Mouse (Mus musculus) hindbrain, embryonic 16.5 days (tissue): ENCODE measurements around the gene Tex29. TPM values are rescaled to one million over a fixed set of nuclear protein-coding genes. Genes with fewer than 3 reads are reported as not detected.
"Not testable (repeated sequence)": the region's sequence is repeated elsewhere in the genome, so short reads cannot be mapped to it uniquely, and the experiment has no call there.

ENCODE experiments used
- ATAC-seq: fragments of 200-750 bp; cut with Nextera tagmentation; 2 replicates; pipeline ENCODE4 v1.8.0; 2017; ENCODE audit warnings: moderate TSS enrichment, moderate library complexity
- H3K27ac ChIP-seq: fragments of 300-500 bp; sonication (generic); 2 replicates; pipeline ENCODE4 v1.5.1; 2014; ENCODE audit warnings: low read depth, mild to moderate bottlenecking, control low read depth, low read length, moderate library complexity
- H3K27me3 ChIP-seq: fragments of 300-500 bp; sonication (generic); replicated peaks from 2 replicates; pipeline ENCODE4 v1.6.1; 2014; ENCODE audit warnings: low read length; ENCODE audit not compliant: control insufficient read depth, insufficient read depth
- H3K36me3 ChIP-seq: fragments of 300-500 bp; sonication (generic); 2 replicates; pipeline ENCODE4 v1.6.1; 2014; ENCODE audit warnings: mild to moderate bottlenecking, low read length, moderate library complexity, mixed read lengths; ENCODE audit not compliant: control insufficient read depth, insufficient read depth
- H3K4me1 ChIP-seq: fragments of 300-500 bp; sonication (generic); 2 replicates; pipeline ENCODE4 v1.6.1; 2014; ENCODE audit warnings: low read depth, low read length; ENCODE audit not compliant: control insufficient read depth, insufficient read depth
- H3K4me2 ChIP-seq: fragments of 300-500 bp; sonication (generic); 2 replicates; pipeline ENCODE4 v1.6.1; 2014; ENCODE audit warnings: mild to moderate bottlenecking, low read length, control low read depth, moderate library complexity
- H3K4me3 ChIP-seq: fragments of 300-500 bp; sonication (generic); 2 replicates; pipeline ENCODE4 v1.5.1; 2014; ENCODE audit warnings: mild to moderate bottlenecking, low read length, control low read depth, moderate library complexity
- H3K9ac ChIP-seq: fragments of 300-500 bp; sonication (generic); 2 replicates; pipeline ENCODE4 v1.6.1; 2014; ENCODE audit warnings: low read depth, mild to moderate bottlenecking, control low read depth, low read length, moderate library complexity
- H3K9me3 ChIP-seq: fragments of 300-500 bp; sonication (generic); 2 replicates; pipeline ENCODE4 v1.6.1; 2014; ENCODE audit warnings: mild to moderate bottlenecking, low read length, moderate library complexity; ENCODE audit not compliant: control insufficient read depth
- WGBS: fragments of 180-500 bp; shearing (Covaris S2); extraction: QIAGEN DNeasy Blood & Tissue Kit; methylation state at CpG from one replicate; pipeline ENCODE4 v1.1.7; 2014; 5-methylcytosine and 5-hydroxymethylcytosine counted together
- polyA plus RNA-seq: library from polyadenylated mRNA; unstranded; fragments of >200 nt; fragmentation: Nextera tagmentation; extraction: Ambion mirVana; gene quantifications from 2 replicates; pipeline ENCODE4 v1.2.1, GENCODE M21; 2015

Tex29 gene
- polyA plus RNA-seq, 1 experiment from 2014 or later: 0.26 TPM

DNA sequence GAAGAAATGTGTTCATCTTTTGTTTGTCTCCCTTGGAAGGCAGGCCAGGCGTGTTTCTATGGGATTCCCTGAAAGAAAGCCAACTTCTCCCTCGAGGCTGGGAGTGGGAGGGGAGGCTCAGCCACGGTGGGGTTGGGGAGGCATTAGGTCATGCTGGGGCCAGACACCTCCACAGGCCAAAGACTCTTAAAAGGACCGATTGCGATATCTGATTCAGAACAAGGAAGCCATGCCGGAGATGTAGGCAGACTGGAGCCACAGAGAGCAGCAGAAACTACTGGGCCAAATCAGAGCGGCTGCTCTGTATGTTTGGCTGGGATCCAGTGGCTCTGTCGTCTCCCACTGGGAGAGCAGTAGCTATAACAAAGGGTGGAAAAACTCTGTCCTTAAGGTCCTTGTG lies 1.3 kb downstream of the Tex29 start:
- Histone ChIP-seq H3K4me2 (peak overlapping the region; percentile 26; the same call in 1 of the 2 replicates), H3K4me3 (no peak overlapping the region), H3K36me3 (no peaks in the 10 kb centered on the region), H3K27me3 (no peaks in the 10 kb centered on the region), H3K9me3 (no peaks in the 10 kb centered on the region), H3K9ac (peak overlapping the region; percentile 4; the same call in 1 of the 2 replicates), H3K27ac (peak overlapping the region; percentile 60), H3K4me1 (peaks cover 26% of the 10 kb centered on the region)
- peak; percentile 41 for ATAC-seq
- WGBS: 6% methylated on average over 8 of the region's 8 CpGs

DNA sequence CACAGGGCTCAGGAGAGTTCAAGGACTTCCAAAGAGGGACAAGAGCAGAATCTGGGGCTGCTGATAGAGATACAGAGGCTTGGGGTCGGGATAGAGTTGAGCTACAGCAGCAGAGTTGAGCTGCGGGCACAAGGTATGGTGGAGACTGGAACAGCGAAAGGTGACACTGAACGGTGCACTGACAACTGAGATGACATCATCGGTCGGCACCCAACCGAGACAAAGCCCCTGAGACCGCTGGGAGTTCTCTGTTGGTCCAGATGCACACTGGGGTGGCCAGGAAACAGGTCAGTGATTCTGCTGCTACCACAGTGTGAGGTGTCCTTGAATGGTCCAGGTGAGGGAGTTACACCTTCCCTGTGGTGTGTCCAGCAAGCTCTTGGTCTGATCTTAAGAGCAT lies 2.5 kb downstream of the Tex29 start:
- Histone ChIP-seq H3K9me3 (no peaks in the 10 kb centered on the region), H3K9ac (no peak overlapping the region), H3K4me1 (peaks cover 26% of the 10 kb centered on the region), H3K27ac (no peak overlapping the region), H3K4me2 (no peak overlapping the region), H3K4me3 (no peak overlapping the region), H3K27me3 (no peaks in the 10 kb centered on the region), H3K36me3 (no peaks in the 10 kb centered on the region)
- 87% methylated on average over 8 of the region's 8 CpGs for WGBS
- no peak for ATAC-seq

DNA sequence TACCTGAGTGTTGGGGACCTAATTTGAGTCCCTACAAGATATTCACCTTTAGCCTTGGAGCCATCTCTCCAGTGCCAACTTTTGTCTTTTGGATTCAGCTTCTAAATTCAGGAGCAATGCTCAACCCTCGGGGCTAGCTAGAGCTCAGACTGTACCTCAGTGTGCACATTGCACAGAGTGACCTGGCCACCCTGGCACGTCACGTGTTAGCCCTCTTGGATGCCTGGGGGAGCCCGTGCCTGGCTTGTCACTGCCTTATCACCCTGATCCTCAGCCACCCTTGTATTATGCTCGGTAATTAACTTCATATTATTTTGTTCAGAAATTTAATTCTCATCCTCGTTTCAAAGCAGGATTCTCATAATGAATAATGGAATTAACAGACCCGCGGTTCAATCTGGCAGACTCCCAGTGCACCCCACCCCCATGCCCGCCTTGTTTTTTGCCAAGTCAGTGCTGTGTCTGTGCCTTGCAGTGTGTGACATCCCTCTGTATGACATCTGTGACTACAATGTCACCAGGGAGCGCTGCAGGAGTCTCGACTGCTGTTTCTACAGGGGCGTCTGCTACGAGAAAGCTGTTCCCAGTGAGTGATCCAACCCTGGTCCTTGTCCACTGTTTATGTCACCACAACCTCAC lies 3.5 kb downstream of the Tex29 start:
- no peaks in the 10 kb centered on the region for H3K36me3 ChIP-seq
- no peak overlapping the region for H3K4me3 ChIP-seq
- H3K4me2 ChIP-seq: no peak overlapping the region
- H3K4me1 ChIP-seq: peaks cover 26% of the 10 kb centered on the region
- no peaks in the 10 kb centered on the region for H3K27me3 ChIP-seq
- peak; percentile 45 for ATAC-seq
- no peak overlapping the region for H3K9ac ChIP-seq
- WGBS: 44% methylated on average over 13 of the region's 13 CpGs
- no peaks in the 10 kb centered on the region for H3K9me3 ChIP-seq
- H3K27ac ChIP-seq: peak overlapping the region; percentile 32; the same call in 1 of the 2 replicates

DNA sequence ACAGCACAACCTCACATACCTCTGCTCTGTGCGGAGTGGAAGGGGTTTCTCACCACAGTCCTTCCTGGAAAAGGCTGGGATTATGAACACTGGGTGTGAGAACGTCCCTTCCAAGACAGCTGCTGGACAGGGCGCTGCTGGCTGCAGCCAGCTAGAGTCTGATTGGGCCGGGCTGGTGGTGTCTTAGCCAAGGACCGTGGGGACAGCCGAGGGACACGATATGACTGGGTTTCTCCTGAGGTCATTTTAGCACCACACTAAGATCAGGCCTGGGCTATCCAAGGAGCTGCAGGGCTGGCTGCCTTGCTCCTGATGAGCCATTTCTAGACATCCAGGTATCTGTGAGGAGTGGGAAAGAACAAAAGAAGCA lies 4.0 kb downstream of the Tex29 start:
- Histone ChIP-seq H3K9ac (no peak overlapping the region), H3K4me2 (no peak overlapping the region), H3K27ac (no peak overlapping the region), H3K27me3 (no peaks in the 10 kb centered on the region), H3K36me3 (no peaks in the 10 kb centered on the region), H3K4me3 (no peak overlapping the region), H3K9me3 (no peaks in the 10 kb centered on the region), H3K4me1 (peaks cover 25% of the 10 kb centered on the region)
- ATAC-seq: no peak
- 76% methylated on average over 7 of the region's 7 CpGs for whole genome bisulfite sequencing

DNA sequence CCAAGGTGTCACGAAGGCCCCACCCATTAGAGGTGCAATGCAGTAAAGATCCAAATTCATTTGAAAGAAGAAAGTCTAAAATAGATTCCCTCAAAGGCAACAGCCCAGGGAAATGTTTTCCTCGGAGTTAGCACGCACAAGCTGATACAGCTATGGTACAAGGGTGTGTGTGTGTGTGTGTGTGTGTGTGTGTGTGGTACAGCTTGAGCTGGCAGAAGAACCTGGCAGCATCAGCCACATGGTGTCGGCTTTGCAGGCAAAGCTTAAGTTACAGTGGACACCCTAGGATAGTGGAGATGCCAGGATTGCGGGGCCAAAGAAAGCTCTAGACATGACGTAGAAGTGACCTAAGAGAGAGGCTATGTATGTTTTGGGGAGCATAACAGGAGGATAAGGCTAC lies 6.5 kb downstream of the Tex29 start:
- no peak for ATAC-seq
- no peaks in the 10 kb centered on the region for H3K9me3 ChIP-seq
- no peak overlapping the region for H3K27ac ChIP-seq
- peaks cover 12% of the 10 kb centered on the region for H3K4me1 ChIP-seq
- no peak overlapping the region for H3K4me2 ChIP-seq
- 91% methylated on average over 6 of the region's 6 CpGs for WGBS
- H3K4me3 ChIP-seq: no peak overlapping the region
- no peaks in the 10 kb centered on the region for H3K27me3 ChIP-seq
- no peaks in the 10 kb centered on the region for H3K36me3 ChIP-seq
- no peak overlapping the region for H3K9ac ChIP-seq

DNA sequence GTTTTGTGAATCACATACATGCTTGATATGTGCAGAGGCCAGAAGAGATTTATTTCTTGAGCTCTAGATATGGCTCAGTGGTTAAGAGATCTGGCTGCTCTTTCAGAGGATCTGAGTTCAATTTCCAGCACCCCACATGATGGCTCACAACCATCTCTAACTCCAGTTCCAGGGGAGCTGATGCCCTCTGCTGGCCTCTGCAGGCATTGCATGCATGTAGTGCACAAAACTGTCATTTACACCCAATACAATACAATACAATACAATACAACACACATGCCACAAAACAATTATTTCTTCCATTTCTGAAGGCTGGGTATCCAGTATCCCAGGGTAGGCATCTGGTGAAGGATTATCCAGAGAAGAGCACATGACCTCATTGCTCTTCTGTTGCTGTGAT lies 27.6 kb downstream of the Tex29 start:
- no peak for ATAC-seq
- H3K4me2 ChIP-seq: no peak overlapping the region
- H3K4me1 ChIP-seq: no peaks in the 10 kb centered on the region
- H3K27me3 ChIP-seq: no peaks in the 10 kb centered on the region
- H3K9ac ChIP-seq: no peak overlapping the region
- H3K27ac ChIP-seq: no peak overlapping the region
- no peaks in the 10 kb centered on the region for H3K36me3 ChIP-seq
- no peak overlapping the region for H3K4me3 ChIP-seq
- peaks cover 2% of the 10 kb centered on the region for H3K9me3 ChIP-seq

DNA sequence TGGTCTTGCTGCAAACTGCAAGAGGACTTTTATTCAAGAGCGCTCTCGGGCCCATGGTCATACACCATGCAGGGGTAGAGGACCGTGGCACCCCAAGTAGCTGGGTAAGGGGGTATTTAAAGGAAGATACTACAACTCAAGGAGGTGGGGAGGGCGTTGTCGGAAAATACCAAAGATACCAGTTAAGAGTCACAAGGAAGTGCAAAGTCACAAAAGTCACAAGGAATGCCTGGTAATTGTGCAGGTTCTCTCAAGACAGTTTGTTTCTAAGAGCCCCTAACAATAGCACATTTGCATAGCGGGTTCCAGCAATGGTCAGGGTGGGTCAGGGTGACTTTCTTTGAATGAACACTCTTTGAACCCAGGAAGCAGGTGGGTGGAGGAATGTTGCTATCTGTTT lies 34.0 kb downstream of the Tex29 start:
- not testable (repeated sequence) for H3K27me3 ChIP-seq, H3K9ac ChIP-seq, H3K36me3 ChIP-seq, H3K4me1 ChIP-seq, ATAC-seq, H3K4me2 ChIP-seq, H3K4me3 ChIP-seq, H3K27ac ChIP-seq, H3K9me3 ChIP-seq
- WGBS: 95% methylated on average over 6 of the region's 6 CpGs

DNA sequence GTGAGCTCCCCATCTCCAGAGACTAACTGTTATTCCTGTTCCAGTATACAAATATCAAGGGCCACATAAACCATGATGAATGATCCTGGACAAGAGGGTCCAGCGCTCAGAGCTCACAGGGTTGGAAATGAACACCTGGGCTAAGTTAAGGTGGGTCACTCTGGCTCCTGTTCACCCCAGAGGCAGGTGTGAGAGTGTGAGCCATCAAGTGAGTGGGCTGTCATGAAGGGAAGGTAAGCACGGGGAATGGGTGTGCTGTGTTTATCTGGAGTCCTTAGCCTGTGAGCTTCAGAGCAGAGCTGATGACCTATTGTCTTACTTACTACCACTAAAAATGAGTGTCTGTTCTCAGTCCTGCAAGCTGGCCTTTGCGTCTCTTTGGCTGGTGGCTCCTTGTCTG lies 44.4 kb downstream of the Tex29 start:
- H3K27me3 ChIP-seq: no peaks in the 10 kb centered on the region
- H3K36me3 ChIP-seq: peaks cover 3% of the 10 kb centered on the region; the same call in 1 of the 2 replicates
- ATAC-seq: no peak
- no peak overlapping the region for H3K9ac ChIP-seq
- no peak overlapping the region for H3K27ac ChIP-seq
- H3K4me2 ChIP-seq: no peak overlapping the region
- 97% methylated on average over 3 of the region's 3 CpGs for WGBS
- H3K4me1 ChIP-seq: peaks cover 12% of the 10 kb centered on the region
- H3K4me3 ChIP-seq: no peak overlapping the region
- H3K9me3 ChIP-seq: peaks cover 3% of the 10 kb centered on the region

DNA sequence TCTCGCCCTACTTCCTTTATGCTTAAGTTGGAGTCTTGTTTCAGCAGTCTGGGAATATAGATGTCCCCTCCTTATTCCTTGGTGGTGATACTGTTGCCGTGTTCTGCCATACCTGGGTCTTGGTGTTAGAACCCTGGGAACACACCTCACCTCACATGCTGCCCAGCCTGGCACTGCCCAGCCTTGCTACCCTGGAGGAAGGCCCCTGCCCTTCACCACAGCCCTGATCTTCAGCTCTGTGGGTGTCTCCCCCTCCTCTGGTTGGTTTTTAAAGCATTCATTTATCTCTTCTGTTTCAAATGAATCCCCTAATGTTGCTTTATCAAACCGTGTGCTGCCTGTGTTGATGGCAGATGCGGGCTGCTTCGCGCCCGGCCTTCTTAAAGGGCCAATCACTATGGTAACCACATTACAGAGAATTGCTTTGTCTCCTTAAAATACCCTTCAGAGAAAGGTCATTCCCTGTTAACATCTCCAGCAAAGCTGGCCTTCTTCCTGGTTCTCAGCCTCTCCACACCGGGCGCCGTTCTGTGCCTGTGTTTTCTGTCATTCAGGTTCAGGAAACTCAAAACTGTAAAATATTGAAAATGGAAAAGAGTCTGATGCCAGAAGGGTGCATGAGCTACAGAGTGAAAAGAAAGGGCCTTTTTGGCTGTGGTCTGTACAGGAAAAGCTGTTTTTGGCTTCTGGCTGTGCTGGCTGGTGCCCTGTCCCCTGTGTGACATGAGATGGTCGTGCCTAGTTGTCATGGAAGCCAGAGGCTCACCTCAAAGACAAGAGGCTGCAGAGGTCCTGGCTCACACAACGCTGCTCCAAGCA lies 45.8 kb downstream of the Tex29 start:
- WGBS: 24% methylated on average over 12 of the region's 12 CpGs
- H3K4me2 ChIP-seq: no peak overlapping the region
- peak overlapping the region; percentile 53; the same call in 1 of the 2 replicates for H3K9ac ChIP-seq
- H3K4me3 ChIP-seq: no peak overlapping the region
- H3K27ac ChIP-seq: peak overlapping the region; percentile 79
- peak; percentile 90 for ATAC-seq
- H3K4me1 ChIP-seq: peaks cover 12% of the 10 kb centered on the region
- H3K9me3 ChIP-seq: peaks cover 3% of the 10 kb centered on the region
- H3K27me3 ChIP-seq: no peaks in the 10 kb centered on the region
- H3K36me3 ChIP-seq: peaks cover 3% of the 10 kb centered on the region; the same call in 1 of the 2 replicates
